Mouse (Mus musculus): ENCODE results near the gene Ints4. TPM values are rescaled to one million over a fixed set of nuclear protein-coding genes. Genes with fewer than 3 reads are reported as not detected.

The Ints4 gene
- polyA plus RNA-seq, 1 experiment from 2014 or later: 52.8 TPM

GRCm38 (mm10) chr7:97495052-97495451 is 14.3 kb downstream of the Ints4 start:
- Histone ChIP-seq H3K36me3 (ENCODE audit: control insufficient read depth, insufficient read depth, low read length) (peaks cover 13% of the 10 kb centered on the region; the same call in 1 of the 2 replicates), H3K4me1 (ENCODE audit: control insufficient read depth, insufficient read depth, low read length) (no peaks in the 10 kb centered on the region), H3K27me3 (ENCODE audit: control insufficient read depth, insufficient read depth, low read length) (no peaks in the 10 kb centered on the region), H3K9me3 (replicated peaks; ENCODE audit: control insufficient read depth, low read length) (no peaks in the 10 kb centered on the region), H3K27ac (ENCODE audit: low read length) (no peak overlapping the region), H3K4me2 (ENCODE audit: low read depth, low read length) (no peak overlapping the region), H3K9ac (ENCODE audit: low read length) (no peak overlapping the region), H3K4me3 (replicated peaks; ENCODE audit: low read length) (no peak overlapping the region)
- no peak for ATAC-seq (ENCODE audit: insufficient read depth, low FRiP score)

GRCm38 (mm10) chr7:97500555-97501209 is 19.9 kb downstream of the Ints4 start:
- no peak overlapping the region for H3K9ac ChIP-seq (ENCODE audit: low read length)
- H3K27ac ChIP-seq (ENCODE audit: low read length): no peak overlapping the region
- no peak overlapping the region for H3K4me3 ChIP-seq (replicated peaks; ENCODE audit: low read length)
- no peaks in the 10 kb centered on the region for H3K9me3 ChIP-seq (replicated peaks; ENCODE audit: control insufficient read depth, low read length)
- ATAC-seq (ENCODE audit: insufficient read depth, low FRiP score): no peak
- no peaks in the 10 kb centered on the region for H3K27me3 ChIP-seq (ENCODE audit: control insufficient read depth, insufficient read depth, low read length)
- peaks cover 11% of the 10 kb centered on the region; the same call in 1 of the 2 replicates for H3K36me3 ChIP-seq (ENCODE audit: control insufficient read depth, insufficient read depth, low read length)
- no peaks in the 10 kb centered on the region for H3K4me1 ChIP-seq (ENCODE audit: control insufficient read depth, insufficient read depth, low read length)
- WGBS: 67% methylated on average over 5 of the region's 5 CpGs
- H3K4me2 ChIP-seq (ENCODE audit: low read depth, low read length): no peak overlapping the region

- peaks cover 9% of the 10 kb centered on the region for H3K36me3 ChIP-seq (ENCODE audit: control insufficient read depth, insufficient read depth, low read length)
- no peak overlapping the region for H3K4me2 ChIP-seq (ENCODE audit: low read depth, low read length)
- no peak overlapping the region for H3K9ac ChIP-seq (ENCODE audit: low read length)
- H3K4me1 ChIP-seq (ENCODE audit: control insufficient read depth, insufficient read depth, low read length): no peaks in the 10 kb centered on the region
- no peak overlapping the region for H3K27ac ChIP-seq (ENCODE audit: low read length)
- H3K9me3 ChIP-seq (replicated peaks; ENCODE audit: control insufficient read depth, low read length): no peaks in the 10 kb centered on the region
- H3K4me3 ChIP-seq (replicated peaks; ENCODE audit: low read length): no peak overlapping the region
- ATAC-seq (ENCODE audit: insufficient read depth, low FRiP score): no peak
- WGBS: 90% methylated on average over 1 of the region's 1 CpGs
- no peaks in the 10 kb centered on the region for H3K27me3 ChIP-seq (ENCODE audit: control insufficient read depth, insufficient read depth, low read length)
Observed at GRCm38 (mm10) chr7:97514786-97515185, 34.0 kb downstream of the Ints4 start.

- Histone ChIP-seq H3K9ac (ENCODE audit: low read length) (no peak overlapping the region), H3K4me1 (ENCODE audit: control insufficient read depth, insufficient read depth, low read length) (no peaks in the 10 kb centered on the region), H3K27me3 (ENCODE audit: control insufficient read depth, insufficient read depth, low read length) (no peaks in the 10 kb centered on the region), H3K4me2 (ENCODE audit: low read depth, low read length) (no peak overlapping the region), H3K36me3 (ENCODE audit: control insufficient read depth, insufficient read depth, low read length) (peaks cover 13% of the 10 kb centered on the region), H3K9me3 (replicated peaks; ENCODE audit: control insufficient read depth, low read length) (no peaks in the 10 kb centered on the region), H3K4me3 (replicated peaks; ENCODE audit: low read length) (no peak overlapping the region), H3K27ac (ENCODE audit: low read length) (no peak overlapping the region)
- no peak for ATAC-seq (ENCODE audit: insufficient read depth, low FRiP score)
- 87% methylated on average over 2 of the region's 2 CpGs for WGBS
Observed at GRCm38 (mm10) chr7:97519935-97520334, 39.2 kb downstream of the Ints4 start.

DNA sequence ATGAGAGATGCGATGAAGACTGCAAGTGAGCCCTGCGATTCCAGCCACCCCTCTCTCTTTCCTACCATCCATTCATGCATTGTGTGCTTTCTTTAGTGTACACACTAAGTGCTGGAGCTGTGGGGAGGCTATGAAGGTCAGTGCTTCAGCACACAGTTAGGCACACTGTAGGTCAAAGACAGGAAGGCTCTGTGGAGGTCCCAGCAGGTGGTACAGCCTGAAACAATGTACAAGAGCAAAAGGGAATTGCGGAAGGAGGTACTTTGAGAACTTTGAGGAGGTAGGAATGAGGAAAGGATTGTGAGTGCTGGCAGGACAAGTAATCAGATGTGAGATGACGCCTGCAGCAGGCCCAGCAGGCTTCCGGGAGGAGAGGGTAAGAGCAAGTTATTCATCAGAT is 54.8 kb downstream of the Ints4 start:
- Histone ChIP-seq H3K27me3 (ENCODE audit: control insufficient read depth, insufficient read depth, low read length) (no peaks in the 10 kb centered on the region), H3K27ac (ENCODE audit: low read length) (no peak overlapping the region), H3K4me2 (ENCODE audit: low read depth, low read length) (no peak overlapping the region), H3K9me3 (replicated peaks; ENCODE audit: control insufficient read depth, low read length) (no peaks in the 10 kb centered on the region), H3K9ac (ENCODE audit: low read length) (no peak overlapping the region), H3K4me3 (replicated peaks; ENCODE audit: low read length) (no peak overlapping the region), H3K4me1 (ENCODE audit: control insufficient read depth, insufficient read depth, low read length) (no peaks in the 10 kb centered on the region), H3K36me3 (ENCODE audit: control insufficient read depth, insufficient read depth, low read length) (peaks cover 31% of the 10 kb centered on the region)
- no peak for ATAC-seq (ENCODE audit: insufficient read depth, low FRiP score)
- 88% methylated on average over 5 of the region's 5 CpGs for WGBS

- peaks cover 27% of the 10 kb centered on the region for H3K36me3 ChIP-seq (ENCODE audit: control insufficient read depth, insufficient read depth, low read length)
- no peaks in the 10 kb centered on the region for H3K4me1 ChIP-seq (ENCODE audit: control insufficient read depth, insufficient read depth, low read length)
- H3K9me3 ChIP-seq (replicated peaks; ENCODE audit: control insufficient read depth, low read length): no peaks in the 10 kb centered on the region
- WGBS: 86% methylated on average over 5 of the region's 5 CpGs
- H3K9ac ChIP-seq (ENCODE audit: low read length): no peak overlapping the region
- H3K4me3 ChIP-seq (replicated peaks; ENCODE audit: low read length): no peak overlapping the region
- H3K27ac ChIP-seq (ENCODE audit: low read length): no peak overlapping the region
- H3K27me3 ChIP-seq (ENCODE audit: control insufficient read depth, insufficient read depth, low read length): no peaks in the 10 kb centered on the region
- no peak for ATAC-seq (ENCODE audit: insufficient read depth, low FRiP score)
- H3K4me2 ChIP-seq (ENCODE audit: low read depth, low read length): no peak overlapping the region
Observed at GRCm38 (mm10) chr7:97536571-97536970, 55.8 kb downstream of the Ints4 start.

GRCm38 (mm10) chr7:97546462-97546861 is 65.7 kb downstream of the Ints4 start:
- no peak overlapping the region for H3K4me3 ChIP-seq (replicated peaks; ENCODE audit: low read length)
- ATAC-seq (ENCODE audit: insufficient read depth, low FRiP score): no peak
- H3K36me3 ChIP-seq (ENCODE audit: control insufficient read depth, insufficient read depth, low read length): peaks cover 16% of the 10 kb centered on the region; the same call in 1 of the 2 replicates
- WGBS: 77% methylated on average over 2 of the region's 2 CpGs
- no peaks in the 10 kb centered on the region for H3K4me1 ChIP-seq (ENCODE audit: control insufficient read depth, insufficient read depth, low read length)
- no peaks in the 10 kb centered on the region for H3K9me3 ChIP-seq (replicated peaks; ENCODE audit: control insufficient read depth, low read length)
- no peak overlapping the region for H3K4me2 ChIP-seq (ENCODE audit: low read depth, low read length)
- H3K27me3 ChIP-seq (ENCODE audit: control insufficient read depth, insufficient read depth, low read length): no peaks in the 10 kb centered on the region
- H3K9ac ChIP-seq (ENCODE audit: low read length): no peak overlapping the region
- no peak overlapping the region for H3K27ac ChIP-seq (ENCODE audit: low read length)

DNA sequence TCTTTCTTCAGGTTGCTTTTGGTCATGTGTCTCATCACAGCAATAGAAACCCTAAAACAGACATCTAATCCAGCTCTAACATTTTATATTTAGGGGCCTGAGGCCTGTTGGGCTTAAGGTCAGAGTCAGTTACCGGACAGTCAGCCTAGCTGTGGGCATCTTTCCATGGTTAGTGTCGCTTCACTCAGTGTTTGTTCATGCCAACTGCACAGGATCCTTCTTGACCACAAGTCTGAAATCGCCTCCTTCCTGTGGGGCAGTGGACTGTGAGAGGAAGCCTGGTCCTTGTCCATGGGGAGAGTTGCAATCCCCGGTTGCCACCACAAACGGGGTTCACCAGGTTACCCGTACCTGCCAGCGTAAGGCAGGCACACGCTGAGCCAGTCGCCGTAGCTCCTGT is 68.5 kb downstream of the Ints4 start:
- ATAC-seq (ENCODE audit: insufficient read depth, low FRiP score): no peak
- no peaks in the 10 kb centered on the region for H3K27me3 ChIP-seq (ENCODE audit: control insufficient read depth, insufficient read depth, low read length)
- H3K9ac ChIP-seq (ENCODE audit: low read length): no peak overlapping the region
- H3K27ac ChIP-seq (ENCODE audit: low read length): no peak overlapping the region
- no peaks in the 10 kb centered on the region for H3K9me3 ChIP-seq (replicated peaks; ENCODE audit: control insufficient read depth, low read length)
- H3K4me2 ChIP-seq (ENCODE audit: low read depth, low read length): no peak overlapping the region
- H3K4me1 ChIP-seq (ENCODE audit: control insufficient read depth, insufficient read depth, low read length): no peaks in the 10 kb centered on the region
- WGBS: 94% methylated on average over 10 of the region's 10 CpGs
- no peak overlapping the region for H3K4me3 ChIP-seq (replicated peaks; ENCODE audit: low read length)
- H3K36me3 ChIP-seq (ENCODE audit: control insufficient read depth, insufficient read depth, low read length): no peaks in the 10 kb centered on the region

- H3K36me3 ChIP-seq (ENCODE audit: control insufficient read depth, insufficient read depth, low read length): no peaks in the 10 kb centered on the region
- no peak overlapping the region for H3K27ac ChIP-seq (ENCODE audit: low read length)
- H3K9me3 ChIP-seq (replicated peaks; ENCODE audit: control insufficient read depth, low read length): no peaks in the 10 kb centered on the region
- H3K4me2 ChIP-seq (ENCODE audit: low read depth, low read length): no peak overlapping the region
- no peaks in the 10 kb centered on the region for H3K27me3 ChIP-seq (ENCODE audit: control insufficient read depth, insufficient read depth, low read length)
- H3K9ac ChIP-seq (ENCODE audit: low read length): no peak overlapping the region
- H3K4me1 ChIP-seq (ENCODE audit: control insufficient read depth, insufficient read depth, low read length): no peaks in the 10 kb centered on the region
- no peak for ATAC-seq (ENCODE audit: insufficient read depth, low FRiP score)
- WGBS: 90% methylated on average over 9 of the region's 9 CpGs
- no peak overlapping the region for H3K4me3 ChIP-seq (replicated peaks; ENCODE audit: low read length)
Observed at GRCm38 (mm10) chr7:97550673-97551072, 69.9 kb downstream of the Ints4 start.

All from stomach, embryonic 16.5 days (tissue).